Mouse (Mus musculus) midbrain, embryonic 15.5 days (tissue): ENCODE measurements around the gene Fkbp14. TPM values are rescaled to one million over a fixed set of nuclear protein-coding genes. Genes with fewer than 3 reads are reported as not detected.
A peak's percentile ranks its signal among the peaks of the same experiment; 100 is the strongest.

Experiments
- ATAC-seq: fragments of 200-750 bp; cut with Nextera tagmentation; replicated peaks from 2 replicates; pipeline ENCODE4 v1.8.0; 2017; ENCODE audit warnings: moderate TSS enrichment
- H3K27ac ChIP-seq: fragments of 300-500 bp; sonication (generic); 2 replicates; pipeline ENCODE4 v1.5.1; 2015; ENCODE audit warnings: mild to moderate bottlenecking, inconsistent platforms
- H3K27me3 ChIP-seq: fragments of 300-500 bp; sonication (generic); replicated peaks from 2 replicates; pipeline ENCODE4 v1.6.1; 2015; ENCODE audit warnings: inconsistent platforms
- H3K36me3 ChIP-seq: fragments of 300-500 bp; sonication (generic); replicated peaks from 2 replicates; pipeline ENCODE4 v1.6.1; 2015; ENCODE audit warnings: inconsistent platforms
- H3K4me1 ChIP-seq: fragments of 300-500 bp; sonication (generic); 2 replicates; pipeline ENCODE4 v1.6.1; 2015; ENCODE audit warnings: inconsistent platforms
- H3K4me2 ChIP-seq: fragments of 300-500 bp; sonication (generic); 2 replicates; pipeline ENCODE4 v1.6.1; 2015; ENCODE audit warnings: inconsistent platforms, mild to moderate bottlenecking, moderate library complexity
- H3K4me3 ChIP-seq: fragments of 300-500 bp; sonication (generic); 2 replicates; pipeline ENCODE4 v1.5.1; 2015; ENCODE audit warnings: mild to moderate bottlenecking, inconsistent platforms
- H3K9ac ChIP-seq: fragments of 300-500 bp; sonication (generic); 2 replicates; pipeline ENCODE4 v1.6.1; 2015; ENCODE audit warnings: mild to moderate bottlenecking, inconsistent platforms
- H3K9me3 ChIP-seq: fragments of 300-500 bp; sonication (generic); 2 replicates; pipeline ENCODE4 v1.6.1; 2016; ENCODE audit warnings: inconsistent platforms
- WGBS: fragments of 180-500 bp; shearing (Covaris S2); methylation state at CpG from one replicate; pipeline ENCODE4 v1.1.7; 2015; ENCODE audit warnings: mixed read lengths; 5-methylcytosine and 5-hydroxymethylcytosine counted together
- polyA plus RNA-seq: library from polyadenylated mRNA; unstranded; fragments of >200 nt; fragmentation: Nextera tagmentation; extraction: Ambion mirVana; gene quantifications from 2 replicates; pipeline ENCODE4 v1.2.1, GENCODE M21; 2015

Fkbp14 gene
- polyA plus RNA-seq, result 7.0 and 7.8 TPM in 2 replicates

GRCm38 (mm10) chr6:54597208-54597607, at the start of gene Fkbp14:
Gene Fkbp14, minus strand, starts transcription at chr6:54597308.
- H3K4me1 ChIP-seq, result peaks cover 37% of the 10 kb centered on the region
- no peaks in the 10 kb centered on the region for H3K9me3 ChIP-seq
- peak within 1 kb of the TSS; percentile 72 for H3K4me3 ChIP-seq
- no peaks in the 10 kb centered on the region for H3K27me3 ChIP-seq
- H3K36me3 ChIP-seq, result no peaks in the 10 kb centered on the region
- WGBS, result 76% methylated on average over 4 of the region's 4 CpGs
- peak within 1 kb of the TSS; percentile 67 for H3K4me2 ChIP-seq
- H3K27ac ChIP-seq, result no peak within 1 kb of the TSS
- 0 out of 2 replicates have a peak within 1 kb of the TSS, but pooled peaks have one; percentile 64 for H3K9ac ChIP-seq
- ATAC-seq, result no peak

- Histone ChIP-seq H3K9ac (no peak overlapping the region), H3K9me3 (no peaks in the 10 kb centered on the region), H3K4me3 (no peak overlapping the region), H3K27ac (no peak overlapping the region), H3K4me1 (no peaks in the 10 kb centered on the region), H3K27me3 (no peaks in the 10 kb centered on the region), H3K36me3 (peaks cover 14% of the 10 kb centered on the region), H3K4me2 (no peak overlapping the region)
- 85% methylated on average over 4 of the region's 4 CpGs for WGBS
- ATAC-seq, result no peak
Observed at GRCm38 (mm10) chr6:54643181-54643580, 46.1 kb upstream of the Fkbp14 start.

DNA sequence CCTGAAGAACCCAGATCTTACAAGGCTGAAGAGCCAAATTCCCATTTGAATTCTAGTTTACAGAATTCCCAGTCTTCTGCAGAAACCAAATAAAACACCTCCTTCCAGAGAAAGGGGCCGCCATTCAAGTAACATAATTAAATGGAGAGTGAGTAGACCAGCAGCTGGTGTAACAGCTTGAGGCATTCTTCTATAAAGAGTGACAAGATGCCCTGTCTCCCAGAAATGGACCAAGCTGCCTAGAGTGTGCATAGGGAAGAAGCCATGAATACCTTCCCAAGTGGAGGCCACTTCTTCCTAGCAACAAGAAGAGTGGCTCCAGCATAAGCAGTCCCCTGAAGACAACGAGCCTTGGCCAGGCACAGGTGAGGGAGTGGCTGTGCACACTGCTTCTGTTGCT, 44.8 kb upstream of the Fkbp14 start:
- 83% methylated on average over 2 of the region's 2 CpGs for WGBS
- H3K36me3 ChIP-seq, result peaks cover 14% of the 10 kb centered on the region
- H3K4me3 ChIP-seq, result no peak overlapping the region
- H3K4me2 ChIP-seq, result no peak overlapping the region
- no peak overlapping the region for H3K27ac ChIP-seq
- no peaks in the 10 kb centered on the region for H3K27me3 ChIP-seq
- H3K9me3 ChIP-seq, result no peaks in the 10 kb centered on the region
- no peak for ATAC-seq
- H3K9ac ChIP-seq, result no peak overlapping the region
- H3K4me1 ChIP-seq, result no peaks in the 10 kb centered on the region

DNA sequence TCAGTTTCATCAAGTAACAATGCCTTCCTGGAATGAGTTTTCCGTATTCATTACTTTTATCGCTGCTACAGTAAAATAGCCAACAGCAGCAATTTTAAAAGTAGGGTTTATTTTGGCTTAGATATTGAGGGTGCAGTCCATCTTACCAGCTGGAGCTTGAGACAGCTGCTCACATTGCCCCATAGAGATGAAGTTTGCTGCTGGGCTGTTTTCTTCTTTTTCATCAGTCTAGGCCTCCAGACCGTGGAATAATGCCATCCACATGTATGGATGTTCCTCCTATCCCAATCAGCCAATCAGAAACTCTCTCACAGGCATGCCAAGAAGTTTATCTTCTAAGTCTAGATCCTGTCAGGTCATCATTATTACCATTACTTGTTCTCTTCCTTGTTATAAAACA, 42.8 kb upstream of the Fkbp14 start:
- Histone ChIP-seq H3K27me3 (no peaks in the 10 kb centered on the region), H3K4me1 (no peaks in the 10 kb centered on the region), H3K4me3 (no peak overlapping the region), H3K36me3 (peaks cover 14% of the 10 kb centered on the region), H3K4me2 (no peak overlapping the region), H3K9me3 (no peaks in the 10 kb centered on the region), H3K9ac (no peak overlapping the region), H3K27ac (no peak overlapping the region)
- WGBS, result 90% methylated on average over 3 of the region's 3 CpGs
- ATAC-seq, result no peak

- Histone ChIP-seq H3K4me2 (no peak overlapping the region), H3K27me3 (no peaks in the 10 kb centered on the region), H3K4me3 (no peak overlapping the region), H3K27ac (no peak overlapping the region), H3K9ac (no peak overlapping the region), H3K4me1 (no peaks in the 10 kb centered on the region), H3K9me3 (no peaks in the 10 kb centered on the region), H3K36me3 (peaks cover 5% of the 10 kb centered on the region)
- 46% methylated on average over 3 of the region's 3 CpGs for WGBS
- no peak for ATAC-seq
Observed at GRCm38 (mm10) chr6:54631462-54631861, 34.4 kb upstream of the Fkbp14 start.

DNA sequence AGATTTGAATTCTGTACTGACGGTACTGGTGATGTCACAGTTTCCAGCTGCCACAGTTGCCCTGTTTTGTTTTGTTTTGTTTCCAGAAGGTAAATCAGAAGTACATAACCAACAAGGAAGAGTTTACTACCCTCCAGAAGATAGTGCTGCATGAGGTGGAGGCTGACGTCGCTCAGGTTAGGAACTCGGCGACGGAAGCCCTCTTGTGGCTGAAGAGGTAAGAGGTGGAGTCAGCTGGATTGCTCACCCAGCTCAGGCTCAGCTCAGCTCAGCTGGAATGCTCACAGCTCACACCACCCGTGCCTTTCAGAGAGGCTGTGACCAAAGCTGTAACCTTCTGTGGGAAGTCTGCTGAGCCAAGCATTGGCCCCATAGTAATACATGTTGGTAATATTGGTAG, 32.6 kb upstream of the Fkbp14 start:
- Histone ChIP-seq H3K27me3 (no peaks in the 10 kb centered on the region), H3K9me3 (no peaks in the 10 kb centered on the region), H3K4me1 (no peaks in the 10 kb centered on the region), H3K36me3 (peaks cover 5% of the 10 kb centered on the region), H3K4me2 (no peak overlapping the region), H3K4me3 (no peak overlapping the region), H3K9ac (no peak overlapping the region), H3K27ac (no peak overlapping the region)
- no peak for ATAC-seq
- WGBS, result 47% methylated on average over 7 of the region's 7 CpGs

DNA sequence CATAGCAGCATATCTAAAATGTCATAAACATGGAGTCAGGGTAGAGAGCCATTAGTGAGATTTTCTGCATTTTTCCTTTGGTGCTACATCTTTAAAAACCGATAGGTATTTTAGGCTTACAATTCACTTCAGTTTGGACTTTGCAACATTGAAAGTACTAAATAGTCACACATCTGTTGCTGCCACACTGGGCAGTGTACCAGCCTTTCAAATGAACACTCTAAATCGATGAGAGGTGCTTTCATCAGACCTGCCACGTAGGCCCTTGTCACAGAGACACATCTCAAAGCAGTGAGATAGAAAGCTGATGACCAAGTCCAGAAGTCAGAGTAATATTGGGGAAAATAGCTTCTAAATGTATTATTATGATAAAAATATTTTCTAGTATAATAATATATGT, 31.3 kb upstream of the Fkbp14 start:
- Histone ChIP-seq H3K4me3 (no peak overlapping the region), H3K4me2 (no peak overlapping the region), H3K4me1 (no peaks in the 10 kb centered on the region), H3K27me3 (no peaks in the 10 kb centered on the region), H3K9ac (no peak overlapping the region), H3K27ac (no peak overlapping the region), H3K9me3 (no peaks in the 10 kb centered on the region), H3K36me3 (peaks cover 5% of the 10 kb centered on the region)
- WGBS, result 94% methylated on average over 3 of the region's 3 CpGs
- ATAC-seq, result no peak

- Histone ChIP-seq H3K27ac (no peak overlapping the region), H3K4me2 (no peak overlapping the region), H3K27me3 (no peaks in the 10 kb centered on the region), H3K4me3 (no peak overlapping the region), H3K9me3 (no peaks in the 10 kb centered on the region), H3K4me1 (no peaks in the 10 kb centered on the region), H3K9ac (no peak overlapping the region), H3K36me3 (peaks cover 6% of the 10 kb centered on the region; the same call in 1 of the 2 replicates)
- no peak for ATAC-seq
- 90% methylated on average over 4 of the region's 4 CpGs for WGBS
Observed at GRCm38 (mm10) chr6:54620357-54620756, 23.2 kb upstream of the Fkbp14 start.

- 92% methylated on average over 7 of the region's 7 CpGs for WGBS
Observed at GRCm38 (mm10) chr6:54619530-54619929, 22.4 kb upstream of the Fkbp14 start.

GRCm38 (mm10) chr6:54617363-54617762, 20.3 kb upstream of the Fkbp14 start:
- no peaks in the 10 kb centered on the region for H3K27me3 ChIP-seq
- ATAC-seq, result no peak

More at GRCm38 (mm10) chr6:54619530-54619929, 22.4 kb upstream of the Fkbp14 start:
- peaks cover 6% of the 10 kb centered on the region; the same call in 1 of the 2 replicates for H3K36me3 ChIP-seq
- no peak overlapping the region for H3K4me3 ChIP-seq
- no peak for ATAC-seq
- no peaks in the 10 kb centered on the region for H3K9me3 ChIP-seq
- no peak overlapping the region for H3K9ac ChIP-seq
- H3K27me3 ChIP-seq, result no peaks in the 10 kb centered on the region
- H3K4me1 ChIP-seq, result no peaks in the 10 kb centered on the region
- no peak overlapping the region for H3K4me2 ChIP-seq
- no peak overlapping the region for H3K27ac ChIP-seq

GRCm38 (mm10) chr6:54606241-54606640, 9.1 kb upstream of the Fkbp14 start:
- no peaks in the 10 kb centered on the region for H3K27me3 ChIP-seq
- H3K9me3 ChIP-seq, result no peaks in the 10 kb centered on the region; the same call in 1 of the 2 replicates
- H3K9ac ChIP-seq, result no peak overlapping the region
- H3K4me3 ChIP-seq, result no peak overlapping the region
- no peak for ATAC-seq
- 61% methylated on average over 4 of the region's 4 CpGs for WGBS
- no peak overlapping the region for H3K4me2 ChIP-seq
- H3K4me1 ChIP-seq, result no peaks in the 10 kb centered on the region
- no peak overlapping the region for H3K27ac ChIP-seq
- H3K36me3 ChIP-seq, result no peaks in the 10 kb centered on the region

More at GRCm38 (mm10) chr6:54617363-54617762, 20.3 kb upstream of the Fkbp14 start:
- no peaks in the 10 kb centered on the region for H3K4me1 ChIP-seq
- no peak overlapping the region for H3K27ac ChIP-seq
- H3K9me3 ChIP-seq, result no peaks in the 10 kb centered on the region
- H3K36me3 ChIP-seq, result peaks cover 6% of the 10 kb centered on the region; the same call in 1 of the 2 replicates
- 86% methylated on average over 3 of the region's 3 CpGs for WGBS
- no peak overlapping the region for H3K4me3 ChIP-seq
- no peak overlapping the region for H3K9ac ChIP-seq
- H3K4me2 ChIP-seq, result no peak overlapping the region

DNA sequence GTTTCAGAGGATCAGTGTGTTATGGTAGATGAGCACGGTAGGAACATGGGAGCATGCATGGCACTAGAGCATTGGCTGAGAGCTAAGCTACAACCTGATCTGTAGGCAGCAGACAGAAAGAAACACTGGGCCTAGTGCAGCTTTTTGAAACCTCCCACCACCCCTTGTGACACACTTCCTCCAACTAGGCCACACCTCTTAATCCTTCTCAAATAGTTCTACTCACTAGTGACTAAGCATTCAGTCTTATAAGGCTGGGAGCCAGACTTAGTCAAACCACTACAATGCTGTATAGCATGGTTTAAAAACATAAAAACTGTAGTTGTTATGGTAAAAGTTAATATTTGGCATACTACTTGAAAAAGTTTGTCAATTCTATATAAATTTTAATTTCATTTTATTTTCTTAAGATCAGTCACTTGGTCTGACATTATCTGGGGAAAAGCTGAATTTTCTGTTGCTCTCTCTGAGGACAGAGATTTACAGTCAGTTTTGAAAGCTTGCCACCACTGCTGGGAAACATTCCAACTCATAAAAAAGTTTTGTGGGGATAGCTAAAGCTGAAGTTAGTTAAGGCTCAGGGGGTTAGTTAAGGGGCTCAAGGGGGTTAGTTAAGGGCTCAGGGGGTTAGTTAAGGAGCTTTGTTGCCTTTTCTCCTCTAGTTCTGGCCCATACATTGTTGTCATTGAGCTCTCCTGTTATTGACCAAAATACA, 7.0 kb upstream of the Fkbp14 start:
- no peak overlapping the region for H3K4me2 ChIP-seq
- H3K27me3 ChIP-seq, result no peaks in the 10 kb centered on the region
- H3K9ac ChIP-seq, result no peak overlapping the region
- no peak overlapping the region for H3K27ac ChIP-seq
- H3K4me1 ChIP-seq, result no peaks in the 10 kb centered on the region
- H3K9me3 ChIP-seq, result no peaks in the 10 kb centered on the region; the same call in 1 of the 2 replicates
- no peak overlapping the region for H3K4me3 ChIP-seq
- H3K36me3 ChIP-seq, result no peaks in the 10 kb centered on the region
- WGBS, result 95% methylated on average over 1 of the region's 1 CpGs
- ATAC-seq, result no peak

DNA sequence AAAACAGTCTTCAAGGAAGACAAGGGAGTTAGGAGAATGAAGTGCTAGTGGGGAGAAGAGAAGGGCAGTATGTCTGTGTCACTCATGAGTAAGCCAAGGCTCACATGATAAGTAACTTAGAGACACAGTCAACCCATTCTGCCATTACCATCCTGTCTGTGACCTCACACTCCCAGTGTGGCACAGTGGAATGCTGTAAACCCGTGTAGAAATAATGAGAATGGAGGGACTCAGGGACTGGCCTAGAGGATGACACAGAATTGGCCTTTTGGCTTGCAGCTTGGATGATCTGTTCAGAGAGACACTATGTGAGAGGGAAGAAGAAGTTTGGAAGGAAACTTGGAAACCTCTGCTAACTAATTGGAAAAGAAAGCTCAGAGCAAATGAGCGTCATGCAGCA, 5.8 kb upstream of the Fkbp14 start:
- H3K27ac ChIP-seq, result no peak overlapping the region
- ATAC-seq, result no peak
- 90% methylated on average over 2 of the region's 2 CpGs for WGBS
- H3K27me3 ChIP-seq, result no peaks in the 10 kb centered on the region
- no peaks in the 10 kb centered on the region for H3K9me3 ChIP-seq
- H3K4me3 ChIP-seq, result no peak overlapping the region
- no peaks in the 10 kb centered on the region for H3K4me1 ChIP-seq
- no peak overlapping the region for H3K4me2 ChIP-seq
- H3K9ac ChIP-seq, result no peak overlapping the region
- H3K36me3 ChIP-seq, result no peaks in the 10 kb centered on the region
